Mouse (Mus musculus) brain, embryonic 14.5 days (tissue): Measurements from ENCODE around the gene Specc1l.

Source experiments
- CTCF ChIP-seq: fragments of 200-500 bp; IDR thresholded peaks from 2 replicates; pipeline ENCODE4 v1.5.1; 2012; ENCODE audit warnings: inconsistent platforms, mild to moderate bottlenecking, moderate library complexity, borderline replicate concordance; ENCODE audit not compliant: insufficient read depth, insufficient read length; ENCODE audit errors: extremely low read depth
- POLR2A ChIP-seq: fragments of 200-500 bp; IDR thresholded peaks from 2 replicates; pipeline ENCODE4 v1.6.1; 2012; ENCODE audit warnings: mild to moderate bottlenecking, inconsistent platforms, borderline replicate concordance; ENCODE audit not compliant: poor library complexity, insufficient read depth, insufficient read length, severe bottlenecking; ENCODE audit errors: extremely low read depth

DNA sequence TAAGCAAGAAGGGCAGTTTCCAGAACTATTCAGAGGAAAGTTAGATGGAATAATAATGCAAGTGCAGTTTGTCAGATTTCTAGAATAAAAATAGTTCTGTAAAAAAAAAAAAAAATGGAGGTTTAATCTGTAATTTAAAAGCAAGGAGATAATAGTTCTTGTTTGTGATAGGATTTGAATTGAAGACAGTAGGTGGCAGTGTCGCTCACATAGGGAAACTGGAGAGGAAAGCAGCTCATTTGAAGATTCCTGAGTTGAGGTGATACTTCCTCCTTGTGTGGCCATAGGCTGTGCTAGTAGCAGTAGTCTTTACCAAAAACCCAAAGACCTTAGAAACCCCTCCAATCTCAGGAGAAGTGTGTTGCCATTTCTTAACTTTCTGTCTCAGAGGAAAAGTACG, 43.2 kb downstream of the Specc1l start:
- TF ChIP-seq POLR2A (no peak), CTCF (peak; percentile 42; the same call in 1 of the 2 replicates)
